Mouse (Mus musculus): ENCODE measurements around the gene Xlr4b. TPM values are rescaled to one million over a fixed set of nuclear protein-coding genes. Genes with fewer than 3 reads are reported as not detected.

Gene Xlr4b
- polyA plus RNA-seq (2012; rRNA removed; ENCODE audit: low replicate concordance): 1.4 and 2.4 TPM in 2 replicates

GRCm38 (mm10) chrX:73213819-73214564 is at the start of gene Xlr4b:
TSS of gene Xlr4b (plus strand) at chrX:73214333.

DNA sequence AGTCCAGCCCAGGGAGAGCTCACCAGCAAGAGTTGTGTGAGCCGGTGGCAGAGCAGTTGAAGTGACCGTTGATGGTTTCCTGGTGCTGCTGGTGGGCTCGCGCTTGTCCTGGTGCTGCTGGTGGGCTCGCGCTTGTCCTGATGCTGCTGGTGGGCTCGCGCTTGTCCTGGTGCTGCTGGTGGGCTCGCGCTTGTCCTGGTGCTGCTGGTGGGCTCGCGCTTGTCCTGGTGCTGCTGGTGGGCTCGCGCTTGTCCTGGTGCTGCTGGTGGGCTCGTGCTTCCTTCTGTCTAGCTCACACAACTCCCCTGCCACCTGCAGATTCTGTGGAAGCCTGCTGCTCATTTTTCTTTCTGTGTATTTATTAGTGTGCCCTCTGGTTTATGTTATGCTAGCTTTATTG is 37.2 kb upstream of the Xlr4b start, which contains the start of gene Spin2d:
Spin2d (minus strand) TSS at position 101 of the 400 bp plus-strand sequence.

DNA sequence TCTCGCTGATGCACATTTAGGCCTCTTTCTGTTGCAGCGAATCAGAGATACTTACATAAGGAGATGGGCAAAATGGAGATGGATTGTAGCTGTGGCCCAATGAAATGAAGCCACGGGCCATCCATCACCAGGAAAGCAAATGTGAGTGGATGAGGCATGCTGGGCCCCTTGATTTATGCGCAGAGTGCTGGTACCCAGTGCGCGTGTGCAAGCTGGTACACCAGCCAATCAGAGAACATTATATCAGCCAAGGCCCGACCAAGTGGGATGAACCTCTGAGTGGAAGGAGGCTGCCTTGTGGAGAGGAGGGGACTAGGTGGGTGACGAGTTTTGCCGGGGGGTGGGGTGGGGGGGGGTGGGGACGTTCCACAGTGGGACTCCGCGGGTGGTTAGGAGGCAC is 22.2 kb upstream of the Xlr4b start, which contains the start of gene Xlr3b:
Xlr3b (plus strand) TSS at position 274 of the 400 bp plus-strand sequence.

DNA sequence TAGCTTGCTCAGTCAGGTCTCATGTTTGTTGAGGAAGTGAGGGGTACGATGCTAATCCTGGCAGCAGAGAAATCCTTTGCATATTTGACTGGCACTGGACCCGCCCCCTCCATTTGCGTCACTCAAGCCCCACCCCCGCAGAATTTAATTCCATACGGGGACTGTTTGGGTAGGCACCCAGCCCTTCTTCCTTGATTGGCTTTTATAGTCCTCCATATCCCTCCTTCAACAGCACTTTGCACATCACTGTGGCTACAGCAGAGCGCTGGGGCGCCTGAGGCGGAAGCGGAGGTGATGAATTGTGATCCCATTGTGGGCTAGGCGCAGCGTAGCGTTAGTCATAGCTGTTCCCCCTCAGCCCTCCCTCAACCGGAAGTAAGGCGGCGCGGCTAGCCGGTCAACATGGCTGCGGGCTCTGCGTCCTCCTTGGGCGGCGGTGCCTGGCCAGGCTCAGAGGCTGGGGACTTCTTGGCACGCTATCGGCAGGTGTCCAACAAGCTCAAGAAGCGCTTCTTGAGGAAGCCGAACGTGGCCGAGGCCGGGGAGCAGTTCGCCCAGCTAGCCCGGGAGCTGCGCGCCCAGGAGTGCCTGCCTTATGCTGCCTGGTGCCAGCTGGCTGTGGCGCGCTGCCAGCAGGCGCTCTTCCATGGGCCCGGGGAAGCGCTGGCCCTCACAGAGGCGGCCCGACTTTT is 13.9 kb downstream of the Xlr4b start, which contains the start of gene F8a:
F8a (plus strand) TSS at position 378 of the 692 bp plus-strand sequence.

DNA sequence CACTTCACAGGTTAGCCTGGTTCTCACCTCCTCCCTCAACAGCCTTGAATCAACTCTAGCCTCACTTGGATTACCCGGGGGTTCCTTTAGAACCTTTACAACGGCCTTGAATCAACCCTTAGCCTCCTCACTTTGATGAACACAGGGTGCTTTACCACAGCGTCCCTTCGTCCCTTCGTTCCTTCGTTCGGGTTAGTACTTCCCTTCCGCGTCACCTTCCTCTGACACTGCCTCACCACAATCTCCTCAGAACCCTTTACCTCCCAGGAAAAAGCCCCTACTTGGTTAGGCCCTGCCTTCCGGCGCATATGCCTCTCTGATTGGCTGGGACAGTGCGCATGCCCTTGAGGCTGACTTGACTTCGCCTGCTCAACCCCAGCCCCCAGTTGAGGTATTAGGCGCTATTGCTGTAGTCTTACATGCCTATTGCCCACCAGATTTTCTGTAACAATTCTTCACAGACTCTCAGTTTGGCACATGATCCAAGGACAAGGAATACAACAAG is 28.7 kb downstream of the Xlr4b start, which contains the start of gene Xlr4c:
Xlr4c (minus strand) TSS at position 310 of the 505 bp plus-strand sequence.

GRCm38 (mm10) chrX:73265270-73265669 is 51.1 kb downstream of the Xlr4b start, which contains the start of gene Xlr3c:
TSS of gene Xlr3c (minus strand) at chrX:73265390.

Other genes with a start within 250 kb of the Xlr4b start
- gene Zfp185, start 227.0 kb upstream of the Xlr4b start, polyA plus RNA-seq (2012; rRNA removed; ENCODE audit: low replicate concordance): 4.6 and 10.3 TPM in 2 replicates
- not detected in 2 replicates for gene Pnma5, start 177.2 kb upstream of the Xlr4b start, polyA plus RNA-seq (2012; rRNA removed; ENCODE audit: low replicate concordance)
- 0.03 TPM in 1 of 2 replicates, not detected in the other for gene Pnma3, start 149.5 kb upstream of the Xlr4b start, polyA plus RNA-seq (2012; rRNA removed; ENCODE audit: low replicate concordance)
- 0.19 and 0.62 TPM in 2 replicates for gene Xlr4a, start 131.9 kb upstream of the Xlr4b start, polyA plus RNA-seq (2012; rRNA removed; ENCODE audit: low replicate concordance)
- gene Xlr3a, start 117.2 kb upstream of the Xlr4b start, polyA plus RNA-seq (2012; rRNA removed; ENCODE audit: low replicate concordance): 0.19 TPM in 1 of 2 replicates, not detected in the other
- gene Gm14685, start 97.3 kb upstream of the Xlr4b start, polyA plus RNA-seq (2012; rRNA removed; ENCODE audit: low replicate concordance): 0.07 and 0.17 TPM in 2 replicates
- not detected in 2 replicates for gene Xlr5b, start 65.5 kb upstream of the Xlr4b start, polyA plus RNA-seq (2012; rRNA removed; ENCODE audit: low replicate concordance)
- not detected in 2 replicates for gene DXBay18, start 64.9 kb upstream of the Xlr4b start, polyA plus RNA-seq (2012; rRNA removed; ENCODE audit: low replicate concordance)
- not detected in 2 replicates for gene Spin2d, start 37.3 kb upstream of the Xlr4b start, polyA plus RNA-seq (2012; rRNA removed; ENCODE audit: low replicate concordance)
- 0.75 and 3.2 TPM in 2 replicates for gene Xlr3b, start 22.1 kb upstream of the Xlr4b start, polyA plus RNA-seq (2012; rRNA removed; ENCODE audit: low replicate concordance)
- 10.8 and 30.5 TPM in 2 replicates for gene F8a, start 14.0 kb downstream of the Xlr4b start, polyA plus RNA-seq (2012; rRNA removed; ENCODE audit: low replicate concordance)
- 0.72 and 1.3 TPM in 2 replicates for gene Xlr4c, start 28.8 kb downstream of the Xlr4b start, polyA plus RNA-seq (2012; rRNA removed; ENCODE audit: low replicate concordance)
- 0.13 TPM in 1 of 2 replicates, not detected in the other for gene Xlr3c, start 51.1 kb downstream of the Xlr4b start, polyA plus RNA-seq (2012; rRNA removed; ENCODE audit: low replicate concordance)
- gene Xlr5a, start 78.6 kb downstream of the Xlr4b start, polyA plus RNA-seq (2012; rRNA removed; ENCODE audit: low replicate concordance): not detected in 2 replicates
- 0.17 and 0.26 TPM in 2 replicates for gene Xlr5c, start 78.6 kb downstream of the Xlr4b start, polyA plus RNA-seq (2012; rRNA removed; ENCODE audit: low replicate concordance)
- 0.09 TPM in 1 of 2 replicates, not detected in the other for gene Gm45015, start 122.5 kb downstream of the Xlr4b start, polyA plus RNA-seq (2012; rRNA removed; ENCODE audit: low replicate concordance)
- 15.9 and 24.5 TPM in 2 replicates for gene Zfp275, start 128.3 kb downstream of the Xlr4b start, polyA plus RNA-seq (2012; rRNA removed; ENCODE audit: low replicate concordance)
- gene Gm18336, start 184.4 kb downstream of the Xlr4b start, polyA plus RNA-seq (2012; rRNA removed; ENCODE audit: low replicate concordance): 0.07 and 0.54 TPM in 2 replicates
- gene Zfp92, start 196.8 kb downstream of the Xlr4b start, polyA plus RNA-seq (2012; rRNA removed; ENCODE audit: low replicate concordance): 0.05 and 0.07 TPM in 2 replicates
- gene Trex2, start 221.0 kb downstream of the Xlr4b start, polyA plus RNA-seq (2012; rRNA removed; ENCODE audit: low replicate concordance): 1.1 and 3.4 TPM in 2 replicates
- gene Haus7, start 244.7 kb downstream of the Xlr4b start, polyA plus RNA-seq (2012; rRNA removed; ENCODE audit: low replicate concordance): 23.8 and 32.0 TPM in 2 replicates

Measured in mammary gland, adult 2 months (tissue).